Mouse (Mus musculus) frontal cortex, postnatal 36 days (tissue): ENCODE data around the gene 4930447C04Rik.
A peak's percentile ranks its signal among the peaks of the same experiment; 100 is the strongest.

Source experiments
- DNase-seq, 2 experiments: peaks; one replicate each; pipeline ENCODE4 v3.0.0; 2022; ENCODE audit warnings: low spot score in 2 of 2

4930447C04Rik gene

GRCm38 (mm10) chr12:72841500-72841899, 99.1 kb downstream of the 4930447C04Rik start:
- DNase-seq, result no peak

- DNase-seq, result no peak
Observed at GRCm38 (mm10) chr12:72837302-72837701, 103.3 kb downstream of the 4930447C04Rik start.

- DNase-seq, result no peak
Observed at GRCm38 (mm10) chr12:72835518-72836015, 105.0 kb downstream of the 4930447C04Rik start.

- DNase-seq, result no peak
Observed at GRCm38 (mm10) chr12:72834773-72835517, 105.6 kb downstream of the 4930447C04Rik start.

GRCm38 (mm10) chr12:72831711-72832432, 108.7 kb downstream of the 4930447C04Rik start:
- peak; percentile 84 to 89 for DNase-seq
